Mouse (Mus musculus) testis, adult 2 months (tissue): Measurements from ENCODE around the gene Adamtsl5.

Source experiments
- CTCF ChIP-seq: fragments of 200-500 bp; IDR thresholded peaks from 2 replicates; pipeline ENCODE4 v1.5.1; 2012; ENCODE audit warnings: low read depth, mild to moderate bottlenecking, inconsistent platforms, low read length, moderate library complexity; ENCODE audit not compliant: control insufficient read depth, insufficient read depth, insufficient replicate concordance
- POLR2A ChIP-seq: fragments of 200-500 bp; IDR thresholded peaks from 2 replicates; pipeline ENCODE4 v1.6.1; 2012; ENCODE audit warnings: low read depth, mild to moderate bottlenecking, inconsistent platforms, low read length, moderate library complexity; ENCODE audit not compliant: control insufficient read depth

GRCm38 (mm10) chr10:80299301-80299700, 48.9 kb downstream of the Adamtsl5 start:
- TF ChIP-seq CTCF (no peak), POLR2A (no peak)
